Mouse (Mus musculus) megakaryocyte-erythroid progenitor cell, adult 5-6 weeks (primary cell): ENCODE measurements around the gene Ak5. TPM values are rescaled to one million over a fixed set of nuclear protein-coding genes. Genes with fewer than 3 reads are reported as not detected.
"Not testable (repeated sequence)": the region's sequence is repeated elsewhere in the genome, so short reads cannot be mapped to it uniquely, and the experiment has no call there.

Source experiments
- ATAC-seq: replicated peaks from 2 replicates; pipeline ENCODE4 v1.8.0; 2016; ENCODE audit warnings: mild to moderate bottlenecking, inconsistent platforms; ENCODE audit not compliant: severe bottlenecking, poor library complexity, low FRiP score, low TSS enrichment
- total RNA-seq, 2 experiments: library from RNA; stranded (forward) in 1 of 2; stranded (reverse) in 1 of 2; fragments of 200-1000, 215-1000 nt in 1 of 2; fragments of >200 nt in 1 of 2; fragmentation: Nextera tagmentation in 1 of 2; gene quantifications; 2 replicates each; pipeline ENCODE4 v1.2.3; 2014 to 2017

Gene Ak5
- total RNA-seq, 2 experiments from 2014 or later = not detected

- no peak for ATAC-seq
Observed at GRCm38 (mm10) chr3:152651991-152652390, 16.2 kb downstream of the Ak5 start.

- ATAC-seq = no peak
Observed at GRCm38 (mm10) chr3:152644610-152645009, 23.6 kb downstream of the Ak5 start.

GRCm38 (mm10) chr3:152625061-152625820 lies 42.9 kb downstream of the Ak5 start:
- ATAC-seq = no peak

- no peak for ATAC-seq
Observed at GRCm38 (mm10) chr3:152620534-152620933, 47.6 kb downstream of the Ak5 start.

- ATAC-seq = no peak
Observed at GRCm38 (mm10) chr3:152620058-152620457, 48.1 kb downstream of the Ak5 start.

GRCm38 (mm10) chr3:152609076-152609475 lies 59.1 kb downstream of the Ak5 start:
- ATAC-seq = no peak

GRCm38 (mm10) chr3:152605849-152606248 lies 62.3 kb downstream of the Ak5 start:
- no peak for ATAC-seq

- no peak for ATAC-seq
Observed at GRCm38 (mm10) chr3:152599679-152600078, 68.5 kb downstream of the Ak5 start.

- ATAC-seq = no peak
Observed at GRCm38 (mm10) chr3:152596406-152597050, 71.6 kb downstream of the Ak5 start.

GRCm38 (mm10) chr3:152592767-152593425 lies 75.3 kb downstream of the Ak5 start:
- no peak for ATAC-seq

GRCm38 (mm10) chr3:152590491-152590890 lies 77.7 kb downstream of the Ak5 start:
- ATAC-seq = no peak

GRCm38 (mm10) chr3:152589101-152589500 lies 79.1 kb downstream of the Ak5 start:
- ATAC-seq = not testable (repeated sequence)

GRCm38 (mm10) chr3:152587007-152587406 lies 81.2 kb downstream of the Ak5 start:
- ATAC-seq = no peak

- ATAC-seq = no peak
Observed at GRCm38 (mm10) chr3:152586191-152586590, 82.0 kb downstream of the Ak5 start.

- ATAC-seq = no peak
Observed at GRCm38 (mm10) chr3:152585581-152585980, 82.6 kb downstream of the Ak5 start.

GRCm38 (mm10) chr3:152583033-152583432 lies 85.1 kb downstream of the Ak5 start:
- no peak for ATAC-seq

- ATAC-seq = not testable (repeated sequence)
Observed at GRCm38 (mm10) chr3:152581853-152582252, 86.3 kb downstream of the Ak5 start.

- no peak for ATAC-seq
Observed at GRCm38 (mm10) chr3:152579984-152580591, 88.1 kb downstream of the Ak5 start.

GRCm38 (mm10) chr3:152578282-152579228 lies 89.6 kb downstream of the Ak5 start:
- ATAC-seq = no peak
